Mouse (Mus musculus) heart, postnatal 0 days (tissue): ENCODE measurements around the gene Apoc4.

Experiments
- CTCF ChIP-seq: IDR thresholded peaks from 2 replicates; pipeline ENCODE4 v1.5.1; 2016; ENCODE audit warnings: antibody characterized with exemption, control low read depth, low read depth
- EP300 ChIP-seq: IDR thresholded peaks from 2 replicates; pipeline ENCODE4 v1.6.1; 2016; ENCODE audit warnings: antibody characterized with exemption, low read depth

DNA sequence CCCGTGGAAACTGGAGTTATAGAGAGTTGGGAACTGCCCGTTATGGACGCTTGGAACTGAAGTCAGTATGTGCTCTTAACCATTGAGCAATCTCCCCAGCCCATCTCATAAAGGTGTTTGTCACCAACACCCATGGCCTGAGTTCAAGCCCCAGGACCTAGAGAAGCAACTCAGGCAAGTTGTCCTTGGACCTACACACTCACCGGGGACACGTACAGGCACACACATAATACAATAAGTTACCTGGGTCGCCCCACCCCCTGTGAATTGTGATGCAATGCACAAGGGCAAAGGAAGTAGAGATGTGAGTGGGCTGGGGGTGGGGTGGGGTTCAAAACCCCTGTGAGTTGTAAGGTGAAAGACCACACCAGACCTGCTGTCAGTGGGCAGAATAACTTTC, 5.2 kb upstream of the Apoc4 start:
- TF ChIP-seq CTCF (no peak), EP300 (no peak)
